Mouse (Mus musculus) forebrain, embryonic 10.5 days (tissue): ENCODE data around the gene Bcl7c. TPM values are rescaled to one million over a fixed set of nuclear protein-coding genes. Genes with fewer than 3 reads are reported as not detected.

Experiments used
- DNase-seq: peaks from one replicate; pipeline ENCODE4 v3.0.0-alpha.2; 2017; ENCODE audit warnings: low spot score; ENCODE audit errors: extremely low spot score
- H3K27ac ChIP-seq: fragments of 300-500 bp; sonication (generic); 2 replicates; pipeline ENCODE4 v1.5.1; 2016; ENCODE audit warnings: mild to moderate bottlenecking
- H3K27me3 ChIP-seq: fragments of 300-500 bp; sonication (generic); 2 replicates; pipeline ENCODE4 v1.6.1; 2016; ENCODE audit warnings: mild to moderate bottlenecking; ENCODE audit not compliant: poor library complexity, severe bottlenecking
- H3K36me3 ChIP-seq: fragments of 300-500 bp; sonication (generic); replicated peaks from 2 replicates; pipeline ENCODE4 v1.6.1; 2016; ENCODE audit warnings: mild to moderate bottlenecking, moderate library complexity
- H3K4me1 ChIP-seq: fragments of 300-500 bp; sonication (generic); 2 replicates; pipeline ENCODE4 v1.6.1; 2016
- H3K4me3 ChIP-seq: fragments of 300-500 bp; sonication (generic); 2 replicates; pipeline ENCODE4 v1.5.1; 2016; ENCODE audit warnings: mild to moderate bottlenecking, moderate library complexity
- H3K9me3 ChIP-seq: fragments of 300-500 bp; sonication (generic); 2 replicates; pipeline ENCODE4 v1.6.1; 2016; ENCODE audit warnings: mild to moderate bottlenecking, moderate library complexity
- WGBS: fragments of 180-500 bp; shearing (Covaris S2); methylation state at CpG from one replicate; pipeline ENCODE4 v1.1.7; 2016; 5-methylcytosine and 5-hydroxymethylcytosine counted together
- polyA plus RNA-seq: library from polyadenylated mRNA; unstranded; fragments of >200 nt; fragmentation: Nextera tagmentation; extraction: Ambion mirVana; gene quantifications from 2 replicates; pipeline ENCODE4 v1.2.1, GENCODE M21; 2016

The Bcl7c gene
- polyA plus RNA-seq, 1 experiment from 2014 or later: 50.4 TPM

- Histone ChIP-seq H3K9me3 (no peaks in the 10 kb centered on the region), H3K4me3 (no peak overlapping the region), H3K4me1 (peaks cover 7% of the 10 kb centered on the region; the same call in 1 of the 2 replicates), H3K27me3 (no peaks in the 10 kb centered on the region), H3K36me3 (peaks cover 9% of the 10 kb centered on the region), H3K27ac (0 out of 2 replicates have a peak overlapping the region, but pooled peaks have one; percentile 8)
- peak; percentile 84 for DNase-seq
- 3% methylated on average over 5 of the region's 5 CpGs for WGBS
These were observed 33.8 kb downstream of the Bcl7c start for GRCm38 (mm10) chr7:127674977-127675376.

DNA sequence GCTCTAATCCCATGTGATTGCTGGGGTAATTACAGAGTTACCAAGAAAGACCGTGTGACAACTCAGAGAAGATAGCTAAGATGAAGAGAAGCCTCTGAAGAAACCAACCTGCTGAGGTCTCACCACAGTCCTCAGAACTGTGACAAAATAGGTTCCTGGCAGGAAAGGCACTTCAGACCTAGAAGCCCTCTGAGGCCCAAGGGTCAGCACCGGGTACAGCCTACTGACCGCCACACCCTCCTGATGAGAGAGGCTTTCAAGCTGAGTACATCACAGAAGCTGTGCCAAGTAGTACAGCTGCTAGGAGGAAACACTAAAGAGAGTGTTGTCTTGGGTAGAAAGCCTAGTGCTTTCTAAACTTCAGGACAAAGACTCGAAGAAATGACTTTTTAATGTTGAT is 36.0 kb downstream of the Bcl7c start:
- H3K4me3 ChIP-seq: no peak overlapping the region
- no peaks in the 10 kb centered on the region for H3K27me3 ChIP-seq
- DNase-seq: no peak
- H3K4me1 ChIP-seq: peaks cover 4% of the 10 kb centered on the region; the same call in 1 of the 2 replicates
- WGBS: 87% methylated on average over 4 of the region's 4 CpGs
- no peaks in the 10 kb centered on the region for H3K9me3 ChIP-seq
- no peak overlapping the region for H3K27ac ChIP-seq
- H3K36me3 ChIP-seq: peaks cover 13% of the 10 kb centered on the region

GRCm38 (mm10) chr7:127671880-127672774 is 36.6 kb downstream of the Bcl7c start:
- Histone ChIP-seq H3K27ac (no peak overlapping the region), H3K4me1 (peaks cover 4% of the 10 kb centered on the region; the same call in 1 of the 2 replicates), H3K9me3 (no peaks in the 10 kb centered on the region), H3K27me3 (no peaks in the 10 kb centered on the region), H3K4me3 (no peak overlapping the region), H3K36me3 (peaks cover 7% of the 10 kb centered on the region)
- no peak for DNase-seq
- 86% methylated on average over 11 of the region's 11 CpGs for WGBS

DNA sequence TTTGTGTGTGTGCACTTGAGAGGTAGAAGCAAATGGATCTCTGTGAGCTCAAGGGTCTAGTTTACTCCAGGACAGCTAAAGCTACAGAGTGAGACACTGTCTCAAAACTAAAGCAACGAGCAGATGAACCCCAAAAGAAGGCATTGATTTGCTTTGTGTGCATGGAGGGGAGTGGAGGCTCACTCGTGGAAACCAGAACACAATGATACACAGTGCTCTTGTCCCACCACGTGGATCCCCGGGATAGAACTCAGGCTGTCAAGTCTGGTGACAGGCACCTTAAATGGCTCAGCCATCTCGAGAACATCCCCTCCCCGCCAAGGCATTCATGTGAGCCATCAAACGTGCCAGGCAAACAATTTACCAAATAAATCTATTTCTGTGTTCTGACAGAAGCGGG is 41.6 kb downstream of the Bcl7c start:
- 86% methylated on average over 8 of the region's 8 CpGs for whole genome bisulfite sequencing
- Histone ChIP-seq H3K4me3 (no peak overlapping the region), H3K4me1 (no peaks in the 10 kb centered on the region), H3K9me3 (no peaks in the 10 kb centered on the region), H3K27ac (no peak overlapping the region), H3K36me3 (peaks cover 17% of the 10 kb centered on the region), H3K27me3 (no peaks in the 10 kb centered on the region)
- no peak for DNase-seq

DNA sequence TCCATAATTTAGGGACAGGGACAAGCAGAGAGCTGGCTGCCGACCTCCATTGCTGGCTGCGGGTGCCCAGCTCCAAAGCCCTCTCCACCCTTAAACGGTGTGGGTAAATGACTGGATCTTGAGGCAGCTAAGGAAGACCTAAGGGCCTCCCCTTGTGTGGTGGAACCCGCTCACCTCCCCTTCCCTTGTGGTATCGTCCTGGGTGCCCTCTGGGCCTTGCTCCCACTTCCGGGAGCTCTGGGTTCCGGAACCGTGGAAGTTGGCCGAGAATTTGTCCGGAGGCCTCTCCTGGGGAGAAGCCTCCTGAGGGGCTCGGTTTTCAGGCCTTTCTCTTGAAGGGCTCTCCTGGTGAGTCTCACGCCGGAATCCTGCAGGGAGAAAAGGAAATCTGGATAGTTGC is 42.1 kb downstream of the Bcl7c start:
- WGBS: 92% methylated on average over 13 of the region's 13 CpGs
- H3K4me3 ChIP-seq: no peak overlapping the region
- H3K27ac ChIP-seq: no peak overlapping the region
- no peak for DNase-seq
- no peaks in the 10 kb centered on the region for H3K4me1 ChIP-seq
- no peaks in the 10 kb centered on the region for H3K9me3 ChIP-seq
- H3K36me3 ChIP-seq: peaks cover 17% of the 10 kb centered on the region
- no peaks in the 10 kb centered on the region for H3K27me3 ChIP-seq

DNA sequence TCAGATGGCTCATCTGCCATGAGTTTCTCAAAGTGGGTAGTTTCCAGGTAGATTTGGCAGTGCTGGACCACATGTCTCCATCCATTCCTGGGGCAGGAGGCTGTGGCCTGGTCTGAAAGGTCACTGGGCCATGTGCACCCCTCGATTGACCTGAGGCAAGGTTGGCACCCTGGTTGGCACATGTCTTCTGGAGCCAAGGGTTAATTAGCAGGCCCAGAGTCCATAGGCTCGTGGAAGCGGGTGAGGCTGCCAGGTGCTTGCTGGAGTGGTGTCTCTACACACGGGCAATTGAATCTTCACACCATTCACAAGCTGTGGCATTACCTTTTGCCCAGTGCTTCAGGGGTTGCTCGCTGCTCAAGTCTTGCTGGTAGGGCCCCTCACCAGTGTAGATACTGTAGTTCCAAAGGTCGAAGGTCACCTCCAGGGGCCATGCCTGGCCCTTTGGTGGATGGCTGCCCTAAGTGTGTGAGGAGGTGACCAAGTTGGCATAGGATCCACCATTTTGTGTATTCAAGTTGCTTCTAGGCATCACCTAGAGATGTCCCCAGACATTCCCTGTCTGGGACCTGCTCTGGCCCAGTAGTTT is 42.6 kb downstream of the Bcl7c start:
- peaks cover 17% of the 10 kb centered on the region for H3K36me3 ChIP-seq
- no peak for DNase-seq

DNA sequence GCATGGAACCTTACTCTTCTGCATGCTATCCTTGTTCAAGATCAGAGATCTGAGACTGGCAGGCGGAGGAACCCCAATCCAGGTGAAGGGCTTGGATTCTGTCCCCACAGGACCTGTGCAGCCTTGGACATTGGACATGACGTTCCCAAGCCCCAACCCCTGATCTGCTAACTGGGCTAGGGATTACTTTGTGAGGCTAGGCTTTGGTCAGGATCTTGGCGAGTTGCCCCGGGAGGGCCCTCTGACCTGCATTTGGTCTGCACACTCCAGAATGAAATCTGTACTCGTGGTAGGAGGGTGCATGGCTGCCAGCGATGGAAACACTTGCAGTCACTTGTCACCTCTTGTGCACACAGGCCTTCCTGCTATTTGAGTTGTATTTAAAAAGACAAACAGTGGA is 45.8 kb downstream of the Bcl7c start:
- no peaks in the 10 kb centered on the region for H3K4me1 ChIP-seq
- no peak overlapping the region for H3K27ac ChIP-seq
- WGBS: 91% methylated on average over 6 of the region's 6 CpGs
- DNase-seq: no peak
- H3K9me3 ChIP-seq: no peaks in the 10 kb centered on the region
- H3K27me3 ChIP-seq: no peaks in the 10 kb centered on the region
- H3K4me3 ChIP-seq: no peak overlapping the region
- H3K36me3 ChIP-seq: peaks cover 13% of the 10 kb centered on the region

More for the DNA sequence above, 42.6 kb downstream of the Bcl7c start:
- Histone ChIP-seq H3K27ac (no peak overlapping the region), H3K9me3 (no peaks in the 10 kb centered on the region), H3K4me3 (no peak overlapping the region), H3K27me3 (no peaks in the 10 kb centered on the region), H3K4me1 (no peaks in the 10 kb centered on the region)
- 91% methylated on average over 6 of the region's 6 CpGs for WGBS

- Histone ChIP-seq H3K27ac (no peak overlapping the region), H3K36me3 (peaks cover 13% of the 10 kb centered on the region), H3K4me1 (no peaks in the 10 kb centered on the region), H3K9me3 (no peaks in the 10 kb centered on the region), H3K27me3 (no peaks in the 10 kb centered on the region), H3K4me3 (no peak overlapping the region)
- 85% methylated on average over 6 of the region's 6 CpGs for WGBS
- DNase-seq: no peak
These were observed 46.9 kb downstream of the Bcl7c start for GRCm38 (mm10) chr7:127661833-127662232.

DNA sequence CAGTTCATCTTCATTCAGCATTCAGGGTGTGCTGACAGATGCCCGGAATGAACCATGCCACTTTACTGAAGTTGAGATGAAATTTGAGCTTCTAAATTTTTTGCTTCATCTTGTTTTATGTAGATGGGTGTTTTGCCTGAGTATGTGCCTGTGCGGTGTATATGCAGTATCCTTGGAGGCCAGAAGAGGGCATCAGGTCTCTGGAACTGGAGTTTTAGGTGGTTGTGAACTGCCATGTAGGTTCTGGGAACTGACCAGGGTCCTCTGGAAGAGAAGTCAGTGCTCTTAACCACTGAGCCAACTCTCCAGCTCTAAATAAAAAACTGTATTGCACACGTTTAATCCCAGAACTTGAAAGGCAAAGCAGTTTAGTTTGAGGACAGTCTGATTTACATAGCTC is 47.9 kb downstream of the Bcl7c start:
- 84% methylated on average over 3 of the region's 3 CpGs for WGBS
- Histone ChIP-seq H3K27ac (no peak overlapping the region), H3K4me3 (no peak overlapping the region), H3K36me3 (peaks cover 4% of the 10 kb centered on the region), H3K9me3 (no peaks in the 10 kb centered on the region), H3K4me1 (no peaks in the 10 kb centered on the region), H3K27me3 (no peaks in the 10 kb centered on the region)
- DNase-seq: no peak

DNA sequence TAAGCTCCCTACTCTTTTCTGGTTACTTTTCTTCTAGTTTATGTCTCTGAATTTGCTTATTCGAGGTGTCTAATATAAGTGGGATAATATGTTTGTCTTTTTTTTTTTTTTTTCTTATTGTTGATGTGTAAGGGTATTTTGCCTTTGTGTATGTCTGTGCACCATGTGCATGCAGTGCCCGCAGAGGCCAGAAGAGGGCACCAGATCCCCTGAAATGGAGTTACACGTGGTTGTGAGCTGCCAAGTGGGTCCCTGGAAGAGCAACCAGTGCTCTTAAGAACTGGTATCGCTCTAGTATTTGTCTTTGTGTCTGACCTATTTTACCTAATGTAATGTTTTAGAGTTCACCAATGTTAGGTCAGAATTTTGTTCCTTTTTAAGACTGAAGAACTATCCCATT is 51.8 kb downstream of the Bcl7c start:
- Histone ChIP-seq H3K9me3 (no peaks in the 10 kb centered on the region), H3K4me3 (no peak overlapping the region), H3K27ac (no peak overlapping the region), H3K27me3 (peaks cover 4% of the 10 kb centered on the region; the same call in 1 of the 2 replicates), H3K4me1 (peaks cover 5% of the 10 kb centered on the region), H3K36me3 (no peaks in the 10 kb centered on the region)
- WGBS: 38% methylated on average over 4 of the region's 4 CpGs
- DNase-seq: peak; percentile 71

DNA sequence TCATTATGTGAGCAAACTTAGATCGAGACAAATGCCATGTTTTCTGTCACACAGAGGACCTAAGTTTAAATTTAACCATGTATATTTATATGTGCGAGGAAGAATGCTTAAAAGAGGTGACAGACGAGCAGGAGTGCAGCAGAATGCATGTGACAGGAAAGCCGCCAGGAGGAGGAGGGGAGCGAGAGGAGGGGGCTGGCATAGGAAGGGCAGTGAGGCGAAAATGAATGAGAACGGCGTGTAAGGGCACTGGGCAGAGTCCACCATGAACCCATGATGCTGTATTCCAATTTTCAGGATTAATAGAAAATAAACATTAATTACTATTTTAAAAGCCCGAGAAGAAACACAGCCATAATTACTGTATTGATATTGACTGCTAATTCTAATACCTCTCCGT is 54.4 kb downstream of the Bcl7c start:
- no peaks in the 10 kb centered on the region for H3K9me3 ChIP-seq
- H3K27me3 ChIP-seq: peaks cover 4% of the 10 kb centered on the region; the same call in 1 of the 2 replicates
- H3K4me3 ChIP-seq: no peak overlapping the region
- no peak overlapping the region for H3K27ac ChIP-seq
- 84% methylated on average over 10 of the region's 10 CpGs for WGBS
- peaks cover 8% of the 10 kb centered on the region for H3K4me1 ChIP-seq
- no peaks in the 10 kb centered on the region for H3K36me3 ChIP-seq
- DNase-seq: no peak

DNA sequence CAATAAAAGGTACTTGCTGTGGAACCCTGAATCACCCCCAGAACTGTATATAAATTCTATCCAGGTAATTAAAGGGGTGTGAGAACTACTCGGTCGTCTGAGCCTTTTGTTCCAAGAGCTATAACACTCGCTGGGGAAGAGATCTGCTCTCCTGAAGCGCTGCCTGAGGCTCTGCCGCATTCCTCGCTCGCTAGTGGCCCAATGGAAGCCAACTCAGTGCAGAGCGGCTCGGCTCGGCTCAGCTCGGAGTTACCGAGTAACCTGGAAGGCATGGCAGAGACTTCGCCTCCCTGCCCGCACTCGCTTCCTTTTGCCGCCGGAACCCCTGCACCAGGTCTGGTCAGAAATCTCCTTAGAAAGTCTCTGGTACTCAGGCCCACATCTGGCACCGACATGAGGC is 56.7 kb downstream of the Bcl7c start:
- peak overlapping the region; percentile 20; the same call in 1 of the 2 replicates for H3K27ac ChIP-seq
- 22% methylated on average over 18 of the region's 18 CpGs for WGBS
- no peaks in the 10 kb centered on the region for H3K9me3 ChIP-seq

GRCm38 (mm10) chr7:127651624-127652023 is 57.1 kb downstream of the Bcl7c start:
- no peak for DNase-seq
- H3K4me3 ChIP-seq: peak overlapping the region; percentile 18; the same call in 1 of the 2 replicates
- H3K27ac ChIP-seq: 0 out of 2 replicates have a peak overlapping the region, but pooled peaks have one; percentile 20
- H3K4me1 ChIP-seq: peaks cover 8% of the 10 kb centered on the region
- H3K36me3 ChIP-seq: no peaks in the 10 kb centered on the region
- 88% methylated on average over 3 of the region's 3 CpGs for WGBS
- H3K27me3 ChIP-seq: peaks cover 4% of the 10 kb centered on the region; the same call in 1 of the 2 replicates
- H3K9me3 ChIP-seq: no peaks in the 10 kb centered on the region

More for the DNA sequence above, 56.7 kb downstream of the Bcl7c start:
- Histone ChIP-seq H3K4me1 (peaks cover 8% of the 10 kb centered on the region), H3K4me3 (peak overlapping the region; percentile 18), H3K36me3 (no peaks in the 10 kb centered on the region), H3K27me3 (peaks cover 4% of the 10 kb centered on the region; the same call in 1 of the 2 replicates)
- peak; percentile 35 for DNase-seq
